Mouse (Mus musculus): Measurements from ENCODE around the gene Iqsec1. TPM values are rescaled to one million over a fixed set of nuclear protein-coding genes. Genes with fewer than 3 reads are reported as not detected.

Gene Iqsec1
- polyA plus RNA-seq, 1 experiment from 2014 or later: 30.1 TPM

DNA sequence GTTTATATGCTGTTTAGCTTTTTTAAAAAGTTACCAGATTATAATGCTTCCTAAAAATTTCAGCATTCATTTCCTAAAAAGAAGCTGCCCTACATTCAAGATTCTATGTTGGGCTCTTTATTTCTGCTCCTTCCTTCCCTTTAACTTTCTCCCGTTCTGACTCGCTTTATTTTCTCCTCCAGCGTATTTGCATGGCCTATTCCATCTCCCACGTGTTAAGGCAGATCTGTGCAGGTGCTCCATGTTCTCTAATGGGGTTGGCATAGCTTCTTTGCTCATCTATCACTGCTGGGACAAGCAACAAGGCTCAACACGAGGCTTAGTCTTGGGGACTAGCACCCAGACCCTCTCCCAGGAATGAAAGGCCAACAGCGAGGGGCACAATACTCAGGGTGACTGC lies 75.7 kb downstream of the Iqsec1 start:
- Histone ChIP-seq H3K27me3 (ENCODE audit: control insufficient read depth, insufficient read depth, low read length) (no peaks in the 10 kb centered on the region), H3K4me1 (replicated peaks; ENCODE audit: control insufficient read depth, insufficient read depth, low read length) (no peaks in the 10 kb centered on the region), H3K4me2 (replicated peaks) (no peak overlapping the region), H3K36me3 (replicated peaks; ENCODE audit: control insufficient read depth, insufficient read depth) (no peaks in the 10 kb centered on the region), H3K4me3 (replicated peaks; ENCODE audit: low read length) (no peak overlapping the region), H3K27ac (no peak overlapping the region), H3K9me3 (ENCODE audit: control insufficient read depth, low read length) (no peaks in the 10 kb centered on the region), H3K9ac (no peak overlapping the region)
- ATAC-seq (ENCODE audit: low FRiP score): no peak
- DNase-seq (ENCODE audit: low spot score): no peak
- 86% methylated on average over 6 of the region's 6 CpGs for WGBS

DNA sequence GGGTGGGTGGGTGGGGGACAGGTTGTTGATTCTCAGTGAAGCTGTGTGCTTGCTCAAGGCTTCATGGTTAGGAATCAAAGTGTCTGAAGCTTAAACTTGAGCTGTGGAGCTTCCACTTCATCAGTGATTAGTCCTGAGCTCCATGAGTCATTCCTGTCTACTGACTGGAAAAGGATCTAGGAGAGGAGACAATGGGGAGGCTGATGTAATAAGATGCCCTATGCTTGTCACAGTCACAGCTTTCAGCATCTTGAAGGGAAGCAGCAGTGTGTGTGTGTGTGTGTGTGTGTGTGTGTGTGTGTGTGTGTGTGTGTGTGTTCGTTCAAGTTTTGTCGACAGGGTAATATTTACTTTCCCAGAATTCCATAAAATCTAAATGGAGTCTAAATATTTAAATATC lies 84.3 kb downstream of the Iqsec1 start:
- no peak for ATAC-seq (ENCODE audit: low FRiP score)
- H3K27ac ChIP-seq: no peak overlapping the region
- no peaks in the 10 kb centered on the region for H3K9me3 ChIP-seq (ENCODE audit: control insufficient read depth, low read length)
- H3K9ac ChIP-seq: no peak overlapping the region
- no peak overlapping the region for H3K4me2 ChIP-seq (replicated peaks)
- 94% methylated on average over 2 of the region's 2 CpGs for WGBS
- peaks cover 11% of the 10 kb centered on the region; the same call in 1 of the 2 replicates for H3K4me1 ChIP-seq (replicated peaks; ENCODE audit: control insufficient read depth, insufficient read depth, low read length)
- DNase-seq (ENCODE audit: low spot score): no peak
- H3K27me3 ChIP-seq (ENCODE audit: control insufficient read depth, insufficient read depth, low read length): no peaks in the 10 kb centered on the region
- no peaks in the 10 kb centered on the region for H3K36me3 ChIP-seq (replicated peaks; ENCODE audit: control insufficient read depth, insufficient read depth)
- no peak overlapping the region for H3K4me3 ChIP-seq (replicated peaks; ENCODE audit: low read length)

DNA sequence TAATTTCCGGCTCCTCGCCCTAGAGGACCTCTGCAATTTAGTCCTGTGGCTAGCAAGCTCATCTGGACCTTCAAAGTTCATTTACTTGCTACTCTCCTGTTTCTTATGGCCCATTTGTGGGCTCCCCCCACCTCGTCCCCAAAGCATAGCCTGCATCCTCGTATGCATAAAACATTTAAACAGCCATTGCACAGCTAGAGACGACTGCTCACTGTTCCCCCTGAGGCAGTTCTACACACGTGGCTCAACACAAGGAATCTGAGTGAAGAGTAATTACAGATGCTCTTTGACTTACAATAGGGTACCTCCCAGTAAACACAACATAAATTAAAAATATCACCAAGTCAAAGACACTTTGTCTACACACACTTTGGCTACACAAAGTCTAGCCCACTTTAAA lies 88.2 kb downstream of the Iqsec1 start:
- Histone ChIP-seq H3K4me2 (replicated peaks) (no peak overlapping the region), H3K4me1 (replicated peaks; ENCODE audit: control insufficient read depth, insufficient read depth, low read length) (peaks cover 11% of the 10 kb centered on the region; the same call in 1 of the 2 replicates), H3K9ac (no peak overlapping the region), H3K9me3 (ENCODE audit: control insufficient read depth, low read length) (no peaks in the 10 kb centered on the region), H3K36me3 (replicated peaks; ENCODE audit: control insufficient read depth, insufficient read depth) (no peaks in the 10 kb centered on the region), H3K27ac (no peak overlapping the region), H3K27me3 (ENCODE audit: control insufficient read depth, insufficient read depth, low read length) (no peaks in the 10 kb centered on the region), H3K4me3 (replicated peaks; ENCODE audit: low read length) (no peak overlapping the region)
- no peak for DNase-seq (ENCODE audit: low spot score)
- ATAC-seq (ENCODE audit: low FRiP score): no peak; the same call in 1 of the 2 replicates
- whole genome bisulfite sequencing: 37% methylated on average over 6 of the region's 6 CpGs

DNA sequence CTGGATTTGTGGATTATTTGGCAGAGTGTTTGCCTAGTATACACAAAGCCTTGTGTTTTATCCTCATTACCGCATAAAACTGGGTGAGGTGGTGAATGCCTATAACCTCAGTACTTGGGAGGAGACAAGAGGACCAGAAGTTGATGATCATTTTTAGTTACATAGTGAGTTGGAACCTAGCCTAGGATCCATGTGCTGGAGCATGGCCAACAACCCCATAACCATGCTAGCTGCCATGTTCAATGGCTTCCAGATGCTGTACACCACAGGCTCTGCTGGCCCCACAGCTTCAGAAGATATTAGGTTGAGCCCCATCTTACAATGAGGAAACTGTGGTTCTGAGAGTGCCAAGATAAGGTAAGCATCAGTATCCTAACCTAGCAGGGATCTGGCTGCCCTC lies 89.2 kb downstream of the Iqsec1 start:
- WGBS: 97% methylated on average over 1 of the region's 1 CpGs
- Histone ChIP-seq H3K4me3 (replicated peaks; ENCODE audit: low read length) (no peak overlapping the region), H3K9ac (no peak overlapping the region), H3K9me3 (ENCODE audit: control insufficient read depth, low read length) (no peaks in the 10 kb centered on the region), H3K27me3 (ENCODE audit: control insufficient read depth, insufficient read depth, low read length) (no peaks in the 10 kb centered on the region), H3K4me2 (replicated peaks) (no peak overlapping the region), H3K36me3 (replicated peaks; ENCODE audit: control insufficient read depth, insufficient read depth) (no peaks in the 10 kb centered on the region), H3K27ac (no peak overlapping the region), H3K4me1 (replicated peaks; ENCODE audit: control insufficient read depth, insufficient read depth, low read length) (peaks cover 11% of the 10 kb centered on the region; the same call in 1 of the 2 replicates)
- no peak for ATAC-seq (ENCODE audit: low FRiP score)
- no peak for DNase-seq (ENCODE audit: low spot score)

DNA sequence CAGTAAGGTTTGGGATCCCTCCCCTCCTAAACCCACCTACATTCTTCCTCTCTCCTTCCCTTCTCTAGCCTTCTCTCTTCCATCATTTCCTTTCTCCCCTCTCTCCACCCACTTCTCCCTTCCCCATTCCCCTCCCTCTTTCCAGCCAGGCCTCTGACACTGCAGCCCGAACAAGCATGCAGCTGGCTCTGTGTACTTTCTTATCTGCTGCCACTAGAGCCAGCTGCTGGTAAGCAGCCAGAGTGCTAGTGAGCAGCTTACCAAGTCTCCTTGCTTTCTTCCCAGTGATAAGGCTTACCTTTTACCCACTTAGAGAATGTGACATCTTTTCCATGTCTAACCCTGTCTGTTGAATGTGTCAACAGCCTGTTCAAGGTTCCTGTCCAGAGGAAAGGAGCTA lies 90.4 kb downstream of the Iqsec1 start:
- DNase-seq (ENCODE audit: low spot score): no peak
- WGBS: 33% methylated on average over 1 of the region's 1 CpGs
- H3K4me2 ChIP-seq (replicated peaks): no peak overlapping the region
- H3K27ac ChIP-seq: no peak overlapping the region
- H3K4me3 ChIP-seq (replicated peaks; ENCODE audit: low read length): no peak overlapping the region
- H3K9me3 ChIP-seq (ENCODE audit: control insufficient read depth, low read length): no peaks in the 10 kb centered on the region
- no peaks in the 10 kb centered on the region for H3K27me3 ChIP-seq (ENCODE audit: control insufficient read depth, insufficient read depth, low read length)
- H3K4me1 ChIP-seq (replicated peaks; ENCODE audit: control insufficient read depth, insufficient read depth, low read length): peaks cover 11% of the 10 kb centered on the region; the same call in 1 of the 2 replicates
- H3K9ac ChIP-seq: no peak overlapping the region
- H3K36me3 ChIP-seq (replicated peaks; ENCODE audit: control insufficient read depth, insufficient read depth): no peaks in the 10 kb centered on the region
- no peak for ATAC-seq (ENCODE audit: low FRiP score)

DNA sequence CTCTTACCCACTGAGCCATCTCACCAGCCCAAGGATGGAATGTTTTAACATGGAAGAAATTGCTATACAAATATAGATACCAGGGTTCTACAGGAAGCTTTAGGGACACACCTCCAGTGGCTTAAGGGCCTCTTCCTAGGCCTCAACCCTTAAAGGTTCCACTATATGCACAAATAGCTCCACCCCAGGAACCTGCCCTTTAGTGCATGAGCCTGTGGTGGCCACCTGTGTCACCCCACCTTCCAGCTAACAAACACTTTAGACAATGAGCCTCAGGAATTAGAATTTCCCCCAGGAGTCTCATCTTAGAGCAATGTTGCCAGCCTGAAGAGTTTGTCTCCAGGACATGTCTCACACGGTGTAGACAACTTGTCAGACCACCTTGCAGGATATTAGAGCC lies 96.1 kb downstream of the Iqsec1 start:
- no peaks in the 10 kb centered on the region for H3K9me3 ChIP-seq (ENCODE audit: control insufficient read depth, low read length)
- ATAC-seq (ENCODE audit: low FRiP score) (no peak), DNase-seq (ENCODE audit: low spot score) (no peak)
- no peaks in the 10 kb centered on the region for H3K4me1 ChIP-seq (replicated peaks; ENCODE audit: control insufficient read depth, insufficient read depth, low read length)
- no peak overlapping the region for H3K9ac ChIP-seq
- 92% methylated on average over 1 of the region's 1 CpGs for WGBS
- H3K27ac ChIP-seq: no peak overlapping the region
- H3K4me2 ChIP-seq (replicated peaks): no peak overlapping the region
- H3K27me3 ChIP-seq (ENCODE audit: control insufficient read depth, insufficient read depth, low read length): no peaks in the 10 kb centered on the region
- no peak overlapping the region for H3K4me3 ChIP-seq (replicated peaks; ENCODE audit: low read length)
- no peaks in the 10 kb centered on the region for H3K36me3 ChIP-seq (replicated peaks; ENCODE audit: control insufficient read depth, insufficient read depth)

DNA sequence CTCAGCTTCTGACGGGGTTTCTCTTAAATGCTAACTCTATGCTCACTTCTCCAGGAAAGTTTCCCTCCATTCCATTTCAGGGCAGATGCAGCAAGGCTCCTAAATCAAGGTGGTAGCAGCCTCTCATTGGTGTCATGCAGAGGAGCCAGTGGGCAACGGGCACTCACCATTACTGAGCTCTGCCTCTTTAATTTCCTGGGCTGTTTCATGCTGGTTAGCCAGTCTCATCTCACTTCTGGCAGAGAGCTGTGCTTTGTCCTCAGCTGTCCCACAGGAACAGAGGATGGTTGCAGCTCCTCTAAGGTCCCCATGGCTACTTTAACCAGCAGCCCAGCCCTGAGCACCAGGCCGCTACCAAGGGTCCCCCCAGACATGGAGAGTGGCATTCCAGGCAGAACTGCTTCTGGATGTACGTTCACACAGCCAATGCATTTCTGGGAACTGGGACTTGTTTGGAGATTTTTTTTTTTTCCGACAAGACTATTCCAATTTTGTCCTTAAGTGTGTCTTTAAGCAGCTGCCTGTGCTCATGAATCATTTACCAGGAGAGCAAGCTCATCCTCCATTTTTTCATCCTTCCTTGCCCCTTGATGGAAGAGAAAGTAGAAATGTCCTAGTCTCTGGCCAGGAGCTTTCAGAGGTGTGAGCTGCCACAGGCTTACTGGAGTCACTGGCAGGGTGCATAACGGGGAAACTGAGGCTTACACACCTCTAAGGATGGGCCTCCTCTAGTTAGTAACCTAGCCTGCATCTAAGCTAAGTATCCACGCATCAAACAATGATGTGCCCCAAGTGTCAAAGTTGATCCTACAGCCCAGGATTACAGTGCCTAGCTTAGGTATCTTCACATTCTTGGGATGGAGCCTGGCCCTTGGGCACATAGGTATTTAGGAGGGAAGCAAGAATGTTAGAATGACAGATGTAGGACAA lies 98.9 kb downstream of the Iqsec1 start:
- DNase-seq (ENCODE audit: low spot score) (no peak), ATAC-seq (ENCODE audit: low FRiP score) (no peak)
- no peak overlapping the region for H3K4me2 ChIP-seq (replicated peaks)
- H3K4me1 ChIP-seq (replicated peaks; ENCODE audit: control insufficient read depth, insufficient read depth, low read length): no peaks in the 10 kb centered on the region
- no peaks in the 10 kb centered on the region for H3K27me3 ChIP-seq (ENCODE audit: control insufficient read depth, insufficient read depth, low read length)
- no peak overlapping the region for H3K27ac ChIP-seq
- no peaks in the 10 kb centered on the region for H3K9me3 ChIP-seq (ENCODE audit: control insufficient read depth, low read length)
- no peaks in the 10 kb centered on the region for H3K36me3 ChIP-seq (replicated peaks; ENCODE audit: control insufficient read depth, insufficient read depth)
- WGBS: 78% methylated on average over 7 of the region's 7 CpGs
- H3K9ac ChIP-seq: no peak overlapping the region
- no peak overlapping the region for H3K4me3 ChIP-seq (replicated peaks; ENCODE audit: low read length)

DNA sequence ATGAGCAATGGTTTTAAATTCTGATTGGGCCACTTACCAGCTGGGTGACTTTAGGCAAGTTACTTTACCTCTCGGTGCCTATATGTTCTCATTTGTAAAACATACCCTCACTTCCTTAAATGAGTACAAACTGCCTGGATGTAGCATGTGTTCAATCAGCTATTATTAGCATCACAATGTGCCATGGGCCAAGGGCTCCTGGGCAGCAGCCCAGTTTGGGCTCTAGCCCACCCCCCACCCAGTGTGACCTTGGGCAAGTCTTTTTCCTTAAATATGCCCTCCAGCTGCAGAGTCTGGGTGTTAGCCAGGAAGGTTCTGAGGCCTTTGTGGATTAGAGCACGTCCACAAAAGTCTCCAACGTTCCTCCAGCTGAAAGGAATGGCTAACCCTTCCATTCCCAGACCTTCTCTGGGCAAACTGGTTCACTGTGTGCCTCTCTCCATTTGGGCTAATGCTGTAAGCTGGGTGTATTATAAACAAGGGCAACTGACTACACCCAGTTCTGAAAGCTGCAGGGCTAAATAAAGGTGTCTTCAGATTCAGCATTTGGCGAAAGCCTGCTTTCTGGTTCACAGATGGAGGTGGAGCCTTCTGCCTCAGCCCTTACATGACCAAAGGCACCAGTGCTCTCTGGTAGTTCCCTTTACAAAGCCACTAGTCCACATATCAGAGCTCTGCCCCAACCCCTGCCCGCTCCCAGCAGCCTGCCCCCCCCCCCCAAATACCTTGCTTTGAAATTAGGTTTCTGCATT lies 101.3 kb downstream of the Iqsec1 start:
- no peak overlapping the region for H3K4me3 ChIP-seq (replicated peaks; ENCODE audit: low read length)
- 71% methylated on average over 5 of the region's 5 CpGs for WGBS
- H3K9me3 ChIP-seq (ENCODE audit: control insufficient read depth, low read length): no peaks in the 10 kb centered on the region
- no peak overlapping the region for H3K9ac ChIP-seq
- H3K27me3 ChIP-seq (ENCODE audit: control insufficient read depth, insufficient read depth, low read length): no peaks in the 10 kb centered on the region
- H3K4me2 ChIP-seq (replicated peaks): no peak overlapping the region
- 0 out of 2 replicates have a peak, but pooled peaks cover 4% of the 10 kb centered on the region for H3K4me1 ChIP-seq (replicated peaks; ENCODE audit: control insufficient read depth, insufficient read depth, low read length)
- ATAC-seq (ENCODE audit: low FRiP score): no peak; the same call in 1 of the 2 replicates
- DNase-seq (ENCODE audit: low spot score): no peak
- no peaks in the 10 kb centered on the region for H3K36me3 ChIP-seq (replicated peaks; ENCODE audit: control insufficient read depth, insufficient read depth)
- no peak overlapping the region for H3K27ac ChIP-seq

DNA sequence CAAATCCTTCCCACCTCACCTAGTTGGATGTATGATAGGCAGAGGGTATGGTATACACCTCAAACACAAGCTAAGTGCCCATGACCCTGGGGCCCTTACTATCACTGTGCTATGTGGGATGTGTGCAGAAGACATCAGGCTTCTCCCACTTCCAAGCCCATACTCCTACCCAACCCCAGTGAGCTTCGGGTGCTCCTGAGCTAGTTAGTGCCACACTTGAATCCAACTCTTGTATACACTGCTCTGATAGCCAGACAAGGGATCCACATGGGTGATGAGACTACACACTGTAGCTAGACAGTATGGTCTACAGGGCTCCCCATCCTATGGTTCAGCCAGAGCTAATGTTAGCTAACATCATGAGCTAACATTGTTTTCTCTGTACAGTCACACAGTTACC lies 102.9 kb downstream of the Iqsec1 start:
- no peaks in the 10 kb centered on the region for H3K27me3 ChIP-seq (ENCODE audit: control insufficient read depth, insufficient read depth, low read length)
- no peaks in the 10 kb centered on the region for H3K9me3 ChIP-seq (ENCODE audit: control insufficient read depth, low read length)
- ATAC-seq (ENCODE audit: low FRiP score) (no peak), DNase-seq (ENCODE audit: low spot score) (no peak)
- no peaks in the 10 kb centered on the region for H3K36me3 ChIP-seq (replicated peaks; ENCODE audit: control insufficient read depth, insufficient read depth)
- no peak overlapping the region for H3K4me2 ChIP-seq (replicated peaks)
- H3K9ac ChIP-seq: no peak overlapping the region
- 96% methylated on average over 1 of the region's 1 CpGs for WGBS
- no peak overlapping the region for H3K27ac ChIP-seq
- 0 out of 2 replicates have a peak, but pooled peaks cover 4% of the 10 kb centered on the region for H3K4me1 ChIP-seq (replicated peaks; ENCODE audit: control insufficient read depth, insufficient read depth, low read length)
- no peak overlapping the region for H3K4me3 ChIP-seq (replicated peaks; ENCODE audit: low read length)
